Mouse (Mus musculus) left cerebral cortex, adult 18-20 months (tissue): ENCODE data around the gene Rbm4. TPM values are rescaled to one million over a fixed set of nuclear protein-coding genes. Genes with fewer than 3 reads are reported as not detected.
"Not testable (repeated sequence)": the region's sequence is repeated elsewhere in the genome, so short reads cannot be mapped to it uniquely, and the experiment has no call there.

Source experiments
- DNase-seq, 2 experiments: peaks; one replicate each; pipeline ENCODE4 v3.0.0; 2021 to 2022; ENCODE audit warnings: low spot score in 2 of 2, mixed read lengths in 1 of 2
- long read RNA-seq, 2 experiments: library from polyadenylated mRNA; stranded (forward); transcript quantifications; one replicate each; pipeline ENCODE4 v2.0.0; 2021
- total RNA-seq, 2 experiments: library from RNA; stranded (reverse); gene quantifications; 2 replicates each; pipeline ENCODE4 v1.2.3; 2021

Rbm4 gene
- 100 to 1,000 TPM; 115 to 118 TPM for total RNA-seq
- long read RNA-seq, experiment 1, transcript Rbm4-204 (4 exons, 1,411 nt) = minor isoform, 6 of 26 reads
- long read RNA-seq, experiment 1, transcript Rbm4-206 (4 exons, 2,610 nt) = major isoform, 9 of 26 reads
- long read RNA-seq, experiment 1, transcript Rbm4-203 (3 exons, 1,018 nt) = minor isoform, 7 of 26 reads
- long read RNA-seq, experiment 1, partial matches to known transcripts = 1 of 26 reads
- long read RNA-seq, experiment 1, other reads (novel, unspliced or antisense) = 1 of 26 reads
- long read RNA-seq, experiment 2, transcript Rbm4-206 (4 exons, 2,610 nt) = major isoform, 9 of 17 reads
- long read RNA-seq, experiment 2, partial matches to known transcripts = 0 of 17 reads
- long read RNA-seq, experiment 2, other reads (novel, unspliced or antisense) = 2 of 17 reads

GRCm38 (mm10) chr19:4793831-4794422 is at the start of gene Rbm4:
Gene Rbm4, minus strand, starts transcription at chr19:4793901.
- DNase-seq = peak; percentile 98

DNA sequence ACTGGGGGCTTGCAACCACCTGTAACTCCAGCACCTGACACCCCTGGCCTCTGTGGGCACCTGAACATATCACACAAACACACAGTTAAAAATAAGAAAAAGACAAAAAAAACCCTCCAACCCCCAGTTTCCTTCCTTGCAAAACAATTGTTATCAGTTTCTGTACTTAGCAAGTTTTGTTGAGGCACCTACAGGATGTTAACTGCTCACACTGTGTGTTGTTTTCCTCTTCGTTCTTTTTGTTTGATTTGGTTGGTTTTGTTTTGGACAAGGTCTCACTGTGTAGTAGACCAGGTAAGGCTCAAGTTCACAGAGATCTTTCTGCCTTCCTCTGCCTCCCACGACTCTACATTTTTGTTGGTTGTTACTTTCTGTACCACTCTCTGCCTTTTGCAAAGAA is 48.9 kb upstream of the Rbm4 start:
- no peak for DNase-seq

DNA sequence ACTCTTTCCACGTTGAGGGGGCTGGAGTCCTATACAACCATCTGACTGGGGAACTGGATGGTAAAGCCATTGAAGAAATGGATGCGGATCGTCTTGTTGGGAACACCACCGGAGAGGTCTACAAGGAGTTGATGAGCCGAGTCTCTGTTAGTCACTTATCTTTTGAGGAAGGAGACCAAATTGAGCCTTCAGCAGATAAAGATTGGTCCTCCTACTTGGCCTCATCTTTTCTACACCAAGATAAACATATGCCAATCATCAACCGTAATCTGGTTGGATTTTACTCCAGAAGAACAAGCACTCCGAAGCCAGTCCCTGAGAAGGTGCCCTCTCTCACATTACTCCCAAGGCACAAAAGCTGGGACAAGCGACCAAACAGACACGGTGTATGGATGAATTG is 47.1 kb upstream of the Rbm4 start:
- no peak for DNase-seq

- DNase-seq = peak; percentile 97
Measured at GRCm38 (mm10) chr19:4839149-4839548, 45.4 kb upstream of the Rbm4 start, which contains the start of the genes Ccs and Ccdc87. Gene Ccs, minus strand, starts transcription at chr19:4839332. Gene Ccdc87, plus strand, starts transcription at chr19:4839366.

DNA sequence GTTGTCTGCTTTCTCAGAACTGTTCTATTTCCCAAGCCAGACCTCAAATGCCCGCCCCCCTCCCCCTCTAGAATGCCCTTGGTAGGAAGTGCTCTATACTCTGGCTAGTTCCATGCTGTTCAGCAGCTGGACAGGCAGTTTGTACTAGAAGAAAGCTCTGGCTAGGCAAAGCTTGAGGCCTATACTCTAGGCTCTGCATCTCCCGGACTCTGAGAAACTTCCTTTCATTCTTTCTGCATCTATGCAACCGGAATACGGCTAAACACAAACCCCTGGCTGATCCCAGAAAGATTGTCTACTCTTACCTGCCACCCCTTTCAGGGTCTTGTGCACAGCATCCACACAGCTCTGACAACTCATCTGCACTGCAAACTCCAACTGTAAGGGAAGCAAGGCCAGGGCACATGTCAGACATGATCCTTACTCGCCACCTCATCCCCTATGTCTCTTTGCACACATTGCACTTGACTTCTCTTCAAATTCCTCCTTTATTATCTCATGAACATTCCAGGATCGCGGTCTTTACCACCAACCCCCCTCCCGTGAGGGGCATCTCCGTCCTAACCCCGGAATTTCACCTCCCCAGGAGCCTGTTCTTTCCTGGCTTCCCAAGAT is 44.9 kb upstream of the Rbm4 start:
- no peak for DNase-seq

GRCm38 (mm10) chr19:4837049-4837448 is 43.3 kb upstream of the Rbm4 start:
- no peak for DNase-seq

- DNase-seq = no peak
Measured at GRCm38 (mm10) chr19:4836096-4836495, 42.4 kb upstream of the Rbm4 start.

GRCm38 (mm10) chr19:4833977-4834376 is 40.3 kb upstream of the Rbm4 start:
- DNase-seq = no peak

DNA sequence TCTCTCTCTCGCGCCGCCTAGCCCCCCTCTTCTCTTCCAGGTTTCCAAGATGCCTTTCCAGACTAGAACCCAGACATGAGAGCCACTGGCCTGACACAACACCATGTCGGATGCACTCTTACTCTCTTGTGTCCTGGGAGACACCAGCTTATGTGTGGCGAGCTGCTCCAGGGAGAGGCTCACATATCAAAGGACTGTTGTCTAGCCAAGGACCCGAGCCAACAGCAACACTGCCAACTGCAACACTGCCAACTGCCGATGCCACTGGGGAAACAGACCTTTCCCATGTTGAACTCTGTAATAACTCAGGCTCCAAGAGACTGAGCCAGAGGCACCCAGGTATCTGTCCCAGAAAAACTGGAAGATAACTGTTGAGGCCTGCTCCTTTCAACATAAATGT is 35.5 kb upstream of the Rbm4 start:
- DNase-seq = peak; percentile 17 to 24

GRCm38 (mm10) chr19:4828444-4829114 is 34.9 kb upstream of the Rbm4 start:
- no peak for DNase-seq

GRCm38 (mm10) chr19:4820678-4821303 is 27.1 kb upstream of the Rbm4 start:
- peak; percentile 33 to 36 for DNase-seq

- no peak for DNase-seq
Measured at GRCm38 (mm10) chr19:4817182-4817835, 23.6 kb upstream of the Rbm4 start.

DNA sequence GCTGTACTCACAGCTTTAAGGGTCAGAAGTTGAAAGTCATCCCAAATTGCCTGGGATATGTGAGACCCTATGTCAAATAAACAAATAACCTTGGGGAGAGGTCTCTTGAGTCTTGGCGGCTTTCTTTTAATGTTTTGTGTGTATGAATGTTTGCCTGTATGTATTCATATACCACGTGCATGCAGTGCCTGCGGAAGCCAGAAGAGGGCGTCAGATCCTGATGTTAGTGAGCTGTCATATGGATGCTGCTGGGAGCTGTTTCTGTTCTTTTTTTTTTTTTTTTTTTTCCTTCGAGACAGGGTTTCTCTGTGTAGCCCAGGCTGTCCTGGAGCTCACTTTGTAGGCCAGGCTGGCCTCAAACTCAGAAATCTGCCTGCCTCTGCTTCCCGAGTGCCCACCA is 19.3 kb upstream of the Rbm4 start:
- DNase-seq = no peak

DNA sequence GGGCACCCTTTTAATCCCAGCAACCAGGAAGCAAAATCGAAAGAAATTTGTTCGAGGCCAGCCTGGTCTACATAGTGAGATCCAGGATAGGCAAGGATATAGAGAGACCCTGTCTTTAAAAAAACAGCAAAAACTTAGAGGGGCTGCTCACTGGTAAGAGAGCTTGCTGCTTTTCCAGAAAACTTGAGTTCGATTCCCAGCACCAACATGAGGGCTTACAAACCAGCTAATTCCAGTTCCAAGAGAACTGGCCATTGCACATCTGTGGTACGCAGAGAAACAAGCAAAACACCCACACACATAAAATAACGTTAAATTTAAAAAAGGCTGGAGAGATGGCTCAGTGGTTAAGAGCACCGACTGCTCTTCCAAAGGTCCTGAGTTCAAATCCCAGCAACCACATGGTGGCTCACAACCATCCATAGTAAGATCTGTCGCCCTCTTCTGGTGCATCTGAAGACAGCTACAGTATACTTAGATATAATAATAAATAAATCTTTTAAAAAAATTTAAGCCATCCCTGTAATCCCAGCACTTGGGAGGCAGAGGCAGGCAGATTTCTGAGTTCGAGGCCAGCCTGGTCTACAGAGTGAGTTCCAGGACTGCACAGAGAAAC is 18.7 kb upstream of the Rbm4 start:
- DNase-seq = not testable (repeated sequence)

GRCm38 (mm10) chr19:4811909-4812242 is 18.2 kb upstream of the Rbm4 start:
- no peak for DNase-seq

DNA sequence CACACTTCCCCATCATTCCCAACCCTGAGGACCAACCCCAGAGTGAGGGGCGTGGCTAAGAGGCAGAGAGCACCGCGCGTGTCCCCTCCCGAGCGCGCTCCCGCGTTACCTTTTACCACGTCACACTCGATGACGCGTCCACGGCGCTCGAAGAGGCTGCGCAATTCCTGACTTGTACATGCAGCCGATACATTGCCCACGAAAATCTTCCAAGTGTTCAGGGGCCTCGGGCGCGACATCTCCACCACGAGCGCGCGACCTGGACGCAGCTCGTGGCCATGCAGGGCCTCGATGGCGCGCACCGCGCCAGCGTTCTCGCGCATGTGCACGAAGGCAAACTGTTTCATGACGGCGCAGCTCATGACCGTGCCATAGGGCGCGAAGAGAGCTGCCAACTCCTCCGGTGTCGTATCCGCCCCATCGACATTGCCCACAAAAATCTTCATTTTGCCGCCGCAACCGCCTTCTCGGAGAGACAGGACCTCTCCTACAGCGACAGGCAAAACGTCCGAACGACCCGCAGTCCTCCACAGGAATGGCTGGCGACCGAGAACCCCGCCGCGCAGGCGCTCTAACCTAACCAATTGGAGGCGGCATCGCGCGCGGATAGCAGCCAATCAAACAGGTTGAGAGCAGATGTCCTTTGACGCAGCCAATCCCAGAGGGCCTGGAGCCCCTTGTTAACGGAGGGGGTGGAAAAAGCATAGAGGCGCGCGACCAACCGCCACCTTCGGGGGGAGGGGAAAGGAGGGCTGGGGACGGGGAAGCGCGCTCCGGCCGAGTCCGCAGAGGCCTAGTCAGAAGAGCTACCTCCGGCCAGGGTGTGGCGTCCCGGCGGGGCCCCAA is 17.6 kb upstream of the Rbm4 start, which contains the start of the genes Gm21992 and Rbm14:
Gene Gm21992, minus strand, starts transcription at position 550 of the 846 bp plus-strand sequence.
Gene Rbm14, minus strand, starts transcription at position 572 of the 846 bp plus-strand sequence.
- peak; percentile 97 to 98 for DNase-seq

- no peak for DNase-seq
Measured at GRCm38 (mm10) chr19:4810746-4811062, 17.0 kb upstream of the Rbm4 start.

- no peak for DNase-seq
Measured at GRCm38 (mm10) chr19:4810309-4810708, 16.6 kb upstream of the Rbm4 start.

DNA sequence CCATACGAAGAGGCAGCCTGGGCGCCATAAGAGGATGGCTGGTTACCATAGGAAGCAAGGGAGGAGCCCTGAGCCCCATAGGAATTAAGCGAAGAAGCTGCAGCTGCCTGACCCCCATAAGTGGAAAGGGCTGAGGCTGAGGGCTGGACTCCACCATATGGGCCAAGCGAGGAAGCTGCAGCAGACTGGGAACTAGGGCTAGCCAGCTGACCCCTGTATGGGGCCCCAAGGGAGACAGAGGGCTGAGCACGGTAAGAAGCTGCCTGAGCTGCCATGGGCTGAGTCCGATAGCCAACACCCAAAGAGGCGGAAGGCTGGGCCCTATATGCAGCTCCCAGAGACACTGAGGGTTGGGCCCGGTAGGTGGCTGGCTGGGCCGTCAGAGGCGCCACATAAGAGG is 9.6 kb upstream of the Rbm4 start:
- DNase-seq = no peak
